Mouse (Mus musculus) intestine, postnatal 0 days (tissue): ENCODE measurements around the gene Ripor1. TPM values are rescaled to one million over a fixed set of nuclear protein-coding genes. Genes with fewer than 3 reads are reported as not detected.
"Not testable (repeated sequence)": the region's sequence is repeated elsewhere in the genome, so short reads cannot be mapped to it uniquely, and the experiment has no call there.

Experiments
- ATAC-seq: fragments of 200-750 bp; cut with Nextera tagmentation; 2 replicates; pipeline ENCODE4 v1.8.0; 2017; ENCODE audit warnings: mild to moderate bottlenecking, moderate TSS enrichment, moderate library complexity
- H3K27ac ChIP-seq: fragments of 300-500 bp; sonication (generic); 2 replicates; pipeline ENCODE4 v1.5.1; 2014; ENCODE audit warnings: mild to moderate bottlenecking, low read depth, low read length, moderate library complexity
- H3K27me3 ChIP-seq: fragments of 300-500 bp; sonication (generic); replicated peaks from 2 replicates; pipeline ENCODE4 v1.6.1; 2014; ENCODE audit warnings: low read length, mixed read lengths; ENCODE audit not compliant: control insufficient read depth, insufficient read depth
- H3K36me3 ChIP-seq: fragments of 300-500 bp; sonication (generic); 2 replicates; pipeline ENCODE4 v1.6.1; 2014; ENCODE audit warnings: mild to moderate bottlenecking, moderate library complexity; ENCODE audit not compliant: control insufficient read depth, insufficient read depth
- H3K4me1 ChIP-seq: fragments of 300-500 bp; sonication (generic); replicated peaks from 2 replicates; pipeline ENCODE4 v1.6.1; 2014; ENCODE audit warnings: antibody characterized with exemption, low read length, mixed read lengths; ENCODE audit not compliant: control insufficient read depth, insufficient read depth
- H3K4me2 ChIP-seq: fragments of 300-500 bp; sonication (generic); replicated peaks from 2 replicates; pipeline ENCODE4 v1.6.1; 2014; ENCODE audit warnings: low read depth, mild to moderate bottlenecking, moderate library complexity
- H3K4me3 ChIP-seq: fragments of 300-500 bp; sonication (generic); 2 replicates; pipeline ENCODE4 v1.5.1; 2014; ENCODE audit warnings: low read depth, low read length
- H3K9ac ChIP-seq: fragments of 300-500 bp; sonication (generic); 2 replicates; pipeline ENCODE4 v1.6.1; 2014; ENCODE audit warnings: mild to moderate bottlenecking, low read depth, low read length
- H3K9me3 ChIP-seq: fragments of 300-500 bp; sonication (generic); 2 replicates; pipeline ENCODE4 v1.6.1; 2016; ENCODE audit warnings: mixed run types; ENCODE audit not compliant: control insufficient read depth
- CTCF ChIP-seq: sonication (generic); IDR thresholded peaks from 2 replicates; pipeline ENCODE4 v1.5.1; 2016; ENCODE audit warnings: low read depth, mild to moderate bottlenecking, control low read depth, antibody characterized with exemption, moderate library complexity
- WGBS: fragments of 180-500 bp; shearing (Covaris S2); extraction: QIAGEN DNeasy Blood & Tissue Kit; methylation state at CpG from one replicate; pipeline ENCODE4 v1.1.7; 2014; 5-methylcytosine and 5-hydroxymethylcytosine counted together
- polyA plus RNA-seq: library from polyadenylated mRNA; unstranded; fragments of >200 nt; fragmentation: Nextera tagmentation; extraction: Ambion mirVana; gene quantifications from 2 replicates; pipeline ENCODE4 v1.2.1, GENCODE M21; 2015

Gene Ripor1
- polyA plus RNA-seq: 10.2 and 10.3 TPM in 2 replicates

- Histone ChIP-seq H3K4me1 (no peaks in the 10 kb centered on the region), H3K9me3 (no peaks in the 10 kb centered on the region), H3K27ac (peak within 1 kb of the TSS; percentile 86), H3K36me3 (no peaks in the 10 kb centered on the region), H3K9ac (peak within 1 kb of the TSS; percentile 77), H3K27me3 (no peaks in the 10 kb centered on the region), H3K4me3 (peak within 1 kb of the TSS; percentile 79), H3K4me2 (peak within 1 kb of the TSS; percentile 97)
- TF ChIP-seq CTCF: peak; percentile 72
- peak; percentile 78 for ATAC-seq
- under 1% methylated on average over 38 of the region's 42 CpGs for WGBS
Observed at GRCm38 (mm10) chr8:105604804-105605381, at the start of gene Ripor1. TSS of gene Ripor1 (plus strand) at chr8:105605255.

GRCm38 (mm10) chr8:105562863-105563262, 42.2 kb upstream of the Ripor1 start:
- H3K4me2 ChIP-seq: no peak overlapping the region
- no peak overlapping the region for H3K4me3 ChIP-seq
- H3K27me3 ChIP-seq: no peaks in the 10 kb centered on the region
- no peaks in the 10 kb centered on the region for H3K9me3 ChIP-seq
- TF ChIP-seq CTCF: no peak
- H3K4me1 ChIP-seq: no peaks in the 10 kb centered on the region
- ATAC-seq: no peak
- H3K9ac ChIP-seq: no peak overlapping the region
- peaks cover 17% of the 10 kb centered on the region for H3K36me3 ChIP-seq
- WGBS: 83% methylated on average over 3 of the region's 3 CpGs
- H3K27ac ChIP-seq: no peak overlapping the region

- WGBS: 88% methylated on average over 1 of the region's 1 CpGs
- no peak for ATAC-seq
- no peak for TF ChIP-seq CTCF
- Histone ChIP-seq H3K27me3 (no peaks in the 10 kb centered on the region), H3K9ac (no peak overlapping the region), H3K4me3 (no peak overlapping the region), H3K36me3 (peaks cover 9% of the 10 kb centered on the region), H3K4me2 (peak overlapping the region; percentile 24), H3K27ac (peak overlapping the region; percentile 31; the same call in 1 of the 2 replicates), H3K9me3 (no peaks in the 10 kb centered on the region), H3K4me1 (no peaks in the 10 kb centered on the region)
Observed at GRCm38 (mm10) chr8:105563871-105564270, 41.2 kb upstream of the Ripor1 start.

- 67% methylated on average over 9 of the region's 9 CpGs for WGBS
- peak overlapping the region; percentile 91 for H3K4me2 ChIP-seq
- not testable (repeated sequence) for H3K36me3 ChIP-seq, H3K4me1 ChIP-seq, H3K9me3 ChIP-seq, ATAC-seq, H3K27me3 ChIP-seq
- H3K9ac ChIP-seq: peak overlapping the region; percentile 86; the same call in 1 of the 2 replicates
- peak overlapping the region; percentile 89 for H3K4me3 ChIP-seq
- H3K27ac ChIP-seq: peak overlapping the region; percentile 86; the same call in 1 of the 2 replicates
Observed at GRCm38 (mm10) chr8:105564573-105565229, 40.4 kb upstream of the Ripor1 start.

GRCm38 (mm10) chr8:105565401-105565881, 39.6 kb upstream of the Ripor1 start:
- Histone ChIP-seq H3K4me3 (peak overlapping the region; percentile 89), H3K27me3 (no peaks in the 10 kb centered on the region), H3K4me1 (no peaks in the 10 kb centered on the region), H3K9ac (peak overlapping the region; percentile 86), H3K27ac (peak overlapping the region; percentile 86), H3K36me3 (no peaks in the 10 kb centered on the region), H3K4me2 (peak overlapping the region; percentile 91), H3K9me3 (no peaks in the 10 kb centered on the region)
- whole genome bisulfite sequencing: under 1% methylated on average over 31 of the region's 31 CpGs
- peak; percentile 63 for ATAC-seq
- no peak; the same call in 1 of the 2 replicates for TF ChIP-seq CTCF

GRCm38 (mm10) chr8:105565952-105566702, 38.9 kb upstream of the Ripor1 start, which contains the start of gene Atp6v0d1:
TSS of gene Atp6v0d1 (minus strand) at chr8:105566047.
- WGBS: 2% methylated on average over 52 of the region's 53 CpGs
- peak; percentile 96 for TF ChIP-seq CTCF
- Histone ChIP-seq H3K4me3 (peak within 1 kb of the TSS; percentile 89), H3K36me3 (no peaks in the 10 kb centered on the region), H3K9me3 (no peaks in the 10 kb centered on the region), H3K4me1 (no peaks in the 10 kb centered on the region), H3K27ac (peak within 1 kb of the TSS; percentile 86), H3K27me3 (no peaks in the 10 kb centered on the region), H3K9ac (peak within 1 kb of the TSS; percentile 86), H3K4me2 (peak within 1 kb of the TSS; percentile 91)
- peak; percentile 97 for ATAC-seq
